Mouse (Mus musculus): Measurements from ENCODE around the gene Smco2. TPM values are rescaled to one million over a fixed set of nuclear protein-coding genes. Genes with fewer than 3 reads are reported as not detected.

Smco2 gene
- total RNA-seq (2021), result not detected
- long read RNA-seq, result 0 reads

DNA sequence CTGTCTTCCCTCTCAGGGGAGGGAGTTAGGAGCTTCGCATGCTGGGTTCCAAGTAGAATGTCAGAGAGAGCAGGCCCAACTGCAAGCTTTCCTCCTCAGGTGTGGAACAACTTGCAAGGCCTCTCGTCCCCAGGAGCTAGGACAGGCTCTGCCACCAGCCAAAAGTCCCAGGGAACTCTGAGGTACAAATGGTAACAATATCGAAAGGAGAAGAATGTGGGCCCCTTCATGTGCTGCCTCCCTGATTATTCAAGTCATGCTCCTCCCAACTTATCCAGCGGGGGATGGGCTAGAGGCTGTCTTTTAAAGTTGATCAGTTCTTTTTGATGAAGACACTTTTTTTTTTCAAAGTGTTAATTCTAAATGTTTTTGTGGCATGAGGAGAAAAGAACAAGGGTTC lies at the start of gene Smco2:
TSS of gene Smco2 (plus strand) at position 55 of the 400 bp plus-strand sequence.
- no peak for DNase-seq (ENCODE audit: low spot score in 2 of 2)

DNA sequence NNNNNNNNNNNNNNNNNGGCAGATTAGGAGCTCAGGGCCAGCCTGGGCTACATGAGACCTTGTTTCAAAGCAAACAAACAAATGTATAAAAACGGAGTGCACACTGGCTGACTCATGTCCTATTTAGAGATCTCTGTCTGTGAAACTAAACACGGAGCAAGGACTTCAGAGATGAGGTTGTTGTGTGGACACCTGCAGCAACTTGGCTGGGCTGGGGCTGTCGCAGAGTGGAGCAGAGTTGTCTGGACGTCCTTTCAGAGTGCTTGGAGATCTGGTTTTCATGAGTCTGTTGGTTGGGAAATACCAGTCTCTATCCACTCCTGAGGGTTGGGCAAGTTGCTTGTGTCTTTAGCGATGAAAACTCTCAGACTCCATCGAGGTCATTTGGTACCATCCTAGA lies 39.9 kb upstream of the Smco2 start:
- no peak for DNase-seq (ENCODE audit: low spot score in 2 of 2)

DNA sequence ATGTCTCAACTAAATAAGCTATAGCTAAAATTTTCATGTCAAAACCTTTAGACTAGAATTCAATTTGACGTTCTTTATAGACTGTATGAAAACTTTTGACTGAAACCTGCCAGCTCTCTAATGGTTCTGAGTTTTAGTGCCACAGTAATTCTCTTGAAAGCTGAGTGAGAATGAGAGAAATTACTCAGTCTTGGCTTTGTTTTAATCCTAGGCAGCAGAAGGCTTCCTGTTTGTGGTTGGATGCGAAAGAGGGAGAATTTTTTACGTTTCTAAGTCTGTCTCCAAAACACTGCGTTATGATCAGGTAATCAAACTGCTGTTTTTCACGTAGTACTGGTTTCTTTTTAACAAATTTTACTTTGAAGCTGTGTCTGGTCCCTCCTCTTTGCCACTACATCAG lies 36.9 kb upstream of the Smco2 start:
- DNase-seq (ENCODE audit: low spot score in 2 of 2), result no peak

DNA sequence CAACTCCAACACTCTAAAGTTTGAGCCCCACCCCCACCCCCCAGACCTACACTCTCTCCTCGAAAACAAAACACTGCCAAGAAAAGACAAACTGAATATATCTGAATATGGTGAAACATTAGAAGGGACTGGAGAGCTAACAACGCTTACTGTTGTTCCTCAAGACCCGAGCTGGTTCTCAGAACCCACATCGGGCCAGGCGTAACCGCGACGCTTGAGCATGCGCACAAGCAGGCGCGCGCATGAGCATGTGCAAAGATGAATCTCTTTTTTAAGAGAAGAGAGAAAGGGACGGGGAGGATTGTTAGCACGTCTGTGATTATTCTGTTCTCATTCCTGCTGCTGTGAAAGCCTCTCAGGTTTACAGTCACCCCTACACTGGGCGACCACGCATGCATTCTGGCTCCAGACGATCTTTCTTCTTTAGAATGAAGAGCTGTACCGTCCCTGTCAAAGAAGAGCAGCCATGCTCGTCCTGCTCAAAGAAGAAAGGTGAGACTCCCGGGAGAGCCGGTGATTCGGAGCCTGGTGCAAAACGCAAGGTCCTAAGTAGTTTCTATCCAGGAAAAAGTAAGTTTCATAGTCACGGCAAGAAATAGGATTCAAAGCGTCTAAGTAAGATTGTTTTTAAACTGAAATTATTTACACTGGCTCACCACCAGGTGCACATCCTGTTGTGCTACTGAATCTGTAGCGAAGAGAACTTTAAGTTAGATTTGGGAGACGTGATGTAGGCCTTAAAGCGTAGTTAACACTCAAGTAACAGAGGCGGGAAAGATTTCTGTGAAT lies 29.5 kb upstream of the Smco2 start:
- DNase-seq (ENCODE audit: low spot score in 2 of 2), result no peak

DNA sequence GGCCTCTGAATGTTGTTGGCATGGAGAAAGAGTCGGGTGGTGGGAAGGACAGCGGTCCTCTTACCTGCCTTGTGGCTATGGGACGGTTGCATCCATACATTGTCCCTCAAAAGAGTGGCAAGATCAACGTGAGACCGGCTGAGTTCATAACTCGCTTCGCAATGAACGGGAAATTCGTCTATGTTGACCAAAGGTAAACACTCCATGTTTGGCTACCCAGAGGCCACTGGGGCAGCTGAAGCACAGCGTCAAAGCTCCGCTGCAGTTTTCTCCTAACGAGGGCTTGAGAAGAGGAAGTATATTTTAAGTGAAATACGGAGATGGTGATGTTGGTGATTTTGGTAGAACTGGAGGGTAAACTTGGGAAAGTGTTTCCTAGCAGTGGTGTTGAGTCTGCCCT lies 27.9 kb upstream of the Smco2 start:
- DNase-seq (ENCODE audit: low spot score in 2 of 2), result no peak

DNA sequence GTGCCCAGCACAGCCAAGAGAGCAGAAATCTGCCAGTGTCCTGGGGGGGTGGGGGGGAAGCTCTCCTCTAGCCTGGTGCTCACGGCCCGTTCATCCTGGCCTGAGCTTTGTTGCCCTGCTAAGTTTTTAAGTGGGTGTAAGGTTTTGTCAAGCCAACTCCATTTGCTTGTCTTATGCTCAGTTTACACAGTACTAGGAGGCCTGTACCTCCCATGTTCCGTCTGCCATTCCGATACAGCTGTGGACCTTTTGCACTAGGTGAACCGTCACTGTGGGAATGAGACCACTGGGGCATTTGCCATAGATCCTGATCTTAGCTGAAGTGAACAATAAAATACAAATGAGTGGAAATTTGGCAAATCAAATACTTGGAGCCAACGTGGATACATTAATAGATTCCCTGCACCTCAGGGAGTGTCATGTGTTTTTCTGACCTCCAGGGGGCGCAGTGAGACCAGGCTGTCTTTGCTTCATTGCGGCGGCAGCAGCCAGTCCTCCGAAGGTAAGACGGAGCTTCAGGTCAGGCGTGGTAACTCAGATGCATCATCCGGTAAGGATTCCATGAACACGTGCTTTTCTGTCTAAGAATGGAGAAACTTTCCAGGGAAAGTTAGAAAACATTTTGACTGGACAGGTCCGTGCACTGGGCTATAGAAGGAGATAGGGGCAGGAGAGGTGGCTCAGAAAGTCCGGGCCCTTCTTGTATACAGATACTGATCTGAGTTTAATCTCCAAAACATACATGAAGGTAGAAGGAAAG lies 25.0 kb upstream of the Smco2 start:
- DNase-seq (ENCODE audit: low spot score in 2 of 2), result peak; percentile 28 to 75

DNA sequence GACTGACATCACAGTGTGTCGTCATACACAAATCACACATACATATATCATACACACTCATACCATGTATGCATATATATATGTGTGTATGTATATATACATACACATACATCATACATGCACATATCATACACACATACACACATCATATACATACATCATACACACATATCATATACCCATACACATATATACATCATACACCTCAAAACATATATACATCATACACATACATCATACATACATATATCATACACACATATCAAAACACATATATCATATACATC lies 24.5 kb upstream of the Smco2 start:
- DNase-seq (ENCODE audit: low spot score in 2 of 2), result no peak

DNA sequence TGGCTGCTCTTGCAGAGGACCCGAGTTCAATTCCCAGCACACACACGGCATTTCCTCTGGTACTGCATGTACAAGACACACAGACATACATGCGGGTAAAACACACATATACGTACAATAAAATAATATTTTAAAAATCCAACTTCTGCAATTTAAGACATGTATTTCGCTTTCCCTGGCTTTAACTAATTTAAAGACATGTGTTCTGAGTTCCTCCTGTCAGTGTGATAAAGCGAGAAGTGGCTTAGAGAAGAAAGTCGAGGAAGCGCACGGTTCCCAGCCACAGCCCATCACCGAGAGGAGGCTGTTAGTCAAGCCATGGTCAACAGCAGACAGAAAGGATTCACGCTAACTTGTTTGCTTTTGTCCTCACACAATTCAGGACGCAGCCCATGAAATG lies 18.6 kb upstream of the Smco2 start:
- DNase-seq (ENCODE audit: low spot score in 2 of 2), result no peak

DNA sequence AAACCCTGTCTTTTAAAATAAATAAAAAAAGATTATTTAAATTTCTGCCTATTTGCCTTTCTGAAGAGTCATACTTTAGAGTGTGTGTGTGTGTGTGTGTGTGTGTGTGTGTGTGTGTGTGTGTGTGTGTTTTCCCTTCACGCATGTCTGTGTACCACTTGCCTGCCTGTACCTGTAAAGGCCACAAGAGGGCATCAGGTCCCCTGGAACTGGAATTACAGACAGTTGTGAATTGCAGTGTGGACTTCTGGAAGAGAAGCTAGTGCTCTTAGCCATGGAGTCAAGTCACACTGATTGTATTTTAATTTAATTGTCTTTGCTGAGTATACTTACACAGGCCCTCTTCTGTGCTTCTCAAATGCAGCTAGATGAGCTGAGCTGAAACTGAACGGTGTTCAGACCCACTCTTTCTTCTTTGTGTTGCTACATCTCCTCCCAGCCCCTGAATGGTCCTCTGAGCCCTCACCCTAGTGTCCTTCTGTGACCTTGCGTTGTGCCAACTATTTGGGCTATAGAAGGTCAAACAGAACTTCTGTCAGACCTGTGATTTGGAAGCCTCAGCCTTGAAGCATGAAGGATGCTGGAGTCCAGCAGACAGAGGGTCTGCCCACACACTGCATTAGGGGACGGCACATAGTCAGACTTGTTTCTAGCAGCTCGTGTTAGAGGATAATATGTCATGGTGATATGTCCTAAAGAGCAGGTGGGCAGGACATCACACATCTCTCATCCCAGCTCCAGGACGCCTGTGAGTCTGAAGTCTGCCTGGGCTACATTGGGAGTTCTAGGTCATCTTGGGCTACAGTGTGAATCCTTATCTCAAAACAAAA lies 16.2 kb upstream of the Smco2 start:
- DNase-seq (ENCODE audit: low spot score in 2 of 2), result peak in 1 of 2 experiments; percentile 73

DNA sequence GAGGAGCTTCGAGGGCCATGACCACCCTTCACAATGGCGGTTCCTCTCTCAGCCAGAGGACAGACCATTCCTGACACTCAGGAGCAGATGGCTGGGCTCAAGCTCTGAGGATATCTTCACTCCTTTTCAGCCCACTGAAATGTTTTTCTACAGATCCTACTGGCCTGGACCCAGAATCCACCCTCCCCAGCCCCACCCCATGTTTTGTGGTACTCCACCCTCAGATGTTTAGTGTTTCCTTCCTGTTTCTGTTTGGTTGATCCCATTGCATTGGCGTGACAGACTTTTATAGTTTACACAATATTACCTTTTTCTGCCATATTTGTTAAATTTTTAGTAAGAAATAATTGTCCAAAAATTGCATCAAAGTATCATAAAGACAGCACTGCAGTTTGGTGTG lies 15.6 kb upstream of the Smco2 start:
- DNase-seq (ENCODE audit: low spot score in 2 of 2), result no peak

DNA sequence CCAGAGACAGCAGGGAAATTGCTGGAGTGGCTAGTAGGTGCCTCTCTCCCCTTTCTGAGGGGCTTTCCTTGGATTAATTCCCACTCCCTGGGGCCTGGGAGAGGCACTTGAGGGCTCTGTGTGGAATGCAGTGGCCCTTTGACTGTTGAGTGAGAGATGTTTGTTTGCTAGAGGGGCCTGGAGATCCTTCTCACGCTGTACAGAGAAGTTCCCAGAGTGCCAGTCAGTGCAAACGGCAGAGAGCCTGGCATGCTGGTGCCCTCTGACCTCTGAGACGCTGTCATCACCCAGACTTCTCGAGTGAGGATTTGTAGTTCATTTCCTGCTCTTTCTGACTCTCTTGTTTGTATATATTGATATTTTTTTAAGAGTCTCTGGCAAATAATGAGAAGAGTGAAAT lies 14.1 kb upstream of the Smco2 start:
- no peak for DNase-seq (ENCODE audit: low spot score in 2 of 2)

DNA sequence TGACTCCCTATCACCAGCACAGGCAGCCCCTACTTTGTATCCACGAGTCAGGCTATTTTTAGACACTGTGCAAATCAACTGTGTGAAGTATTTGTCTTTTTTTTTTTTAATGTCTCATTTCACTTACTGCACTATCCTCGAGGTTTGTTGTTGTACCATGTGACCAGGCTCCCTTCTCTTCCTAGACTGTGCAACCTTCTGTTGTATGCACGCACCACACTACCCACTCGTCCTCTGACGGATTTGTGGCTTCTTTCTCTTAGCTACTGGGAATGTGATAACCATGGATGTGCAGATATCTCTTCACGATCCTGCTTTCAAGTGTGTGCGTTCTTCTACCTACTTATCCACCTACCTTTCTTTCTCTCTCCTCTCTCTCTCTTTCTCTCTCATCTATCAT lies 12.6 kb upstream of the Smco2 start:
- no peak for DNase-seq (ENCODE audit: low spot score in 2 of 2)

DNA sequence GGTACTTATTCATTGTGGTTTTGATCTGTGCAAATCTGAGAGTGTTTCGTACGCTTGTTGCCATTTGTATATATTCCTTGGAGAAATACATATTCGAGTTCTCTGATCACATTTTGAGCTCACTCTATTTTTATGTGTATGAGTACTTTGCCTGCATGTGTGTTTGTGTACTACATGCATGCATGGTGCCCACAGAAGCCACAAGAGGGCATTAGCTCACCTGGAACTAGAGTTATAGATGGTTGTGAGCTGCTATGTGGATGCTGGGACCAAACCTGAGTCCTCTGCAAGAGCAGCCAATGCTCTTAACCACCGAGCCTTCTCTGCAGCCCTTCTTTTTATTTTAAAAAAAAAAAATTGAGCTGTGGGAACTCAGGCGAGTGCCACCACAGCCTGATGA lies 11.5 kb upstream of the Smco2 start:
- no peak for DNase-seq (ENCODE audit: low spot score in 2 of 2)

DNA sequence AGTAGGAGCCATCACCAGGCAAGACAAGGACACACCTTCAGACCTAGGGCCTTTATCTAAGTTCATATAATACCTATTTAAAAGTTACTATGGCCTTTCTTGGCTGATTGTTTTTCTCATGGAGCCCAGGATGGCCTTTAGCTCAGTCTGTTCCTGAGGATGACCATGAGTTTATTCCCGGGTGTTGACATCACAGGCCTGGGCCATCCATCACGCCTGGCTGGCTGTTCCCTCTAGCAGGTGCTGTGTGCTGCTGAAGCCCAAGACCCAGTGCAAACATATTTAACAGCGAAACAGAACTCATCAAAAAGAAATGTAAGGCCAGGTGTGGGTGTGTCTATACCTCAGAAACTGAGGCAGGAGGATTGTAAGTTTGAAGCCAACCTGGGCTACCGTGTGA lies 11.0 kb upstream of the Smco2 start:
- no peak for DNase-seq (ENCODE audit: low spot score in 2 of 2)

DNA sequence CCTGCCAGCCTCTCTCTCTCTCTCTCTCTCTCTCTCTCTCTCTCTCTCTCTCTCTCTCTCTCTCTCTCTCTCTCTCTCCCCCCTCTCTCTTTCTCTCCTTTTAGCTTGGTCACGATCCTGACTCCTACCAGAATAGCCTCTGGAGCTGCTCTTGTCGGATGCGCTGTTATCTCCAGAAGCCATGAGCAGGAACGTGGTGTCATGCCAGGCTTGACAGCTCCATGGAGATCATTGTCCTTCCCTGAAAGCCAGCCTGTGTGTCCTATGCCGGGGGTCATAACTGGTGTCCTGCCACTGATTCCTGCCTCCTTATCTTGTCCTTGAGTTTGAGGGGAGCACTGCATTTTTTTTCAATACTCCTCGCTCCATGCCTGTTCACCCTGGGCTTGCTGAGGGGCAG lies 5.0 kb upstream of the Smco2 start:
- no peak for DNase-seq (ENCODE audit: low spot score in 2 of 2)

DNA sequence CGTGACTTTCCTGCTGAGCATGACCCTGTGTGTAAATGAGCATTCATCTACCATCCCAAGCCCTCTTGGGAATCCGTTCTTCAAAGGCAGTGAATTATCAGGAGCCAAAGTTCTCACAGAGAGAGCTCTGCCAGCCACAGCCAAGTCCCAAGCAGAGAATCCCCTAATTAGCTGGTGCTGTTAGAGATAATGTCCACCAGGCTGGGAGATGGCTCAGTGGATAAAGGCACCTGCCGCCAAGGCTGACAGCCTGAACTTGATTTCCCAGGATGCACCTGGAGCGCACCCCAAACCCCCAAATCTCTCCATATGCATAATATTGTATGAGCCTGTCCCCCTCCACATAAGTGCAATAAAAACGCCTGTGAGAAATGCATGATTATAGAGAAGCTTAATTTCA lies 4.6 kb upstream of the Smco2 start:
- DNase-seq (ENCODE audit: low spot score in 2 of 2), result no peak

DNA sequence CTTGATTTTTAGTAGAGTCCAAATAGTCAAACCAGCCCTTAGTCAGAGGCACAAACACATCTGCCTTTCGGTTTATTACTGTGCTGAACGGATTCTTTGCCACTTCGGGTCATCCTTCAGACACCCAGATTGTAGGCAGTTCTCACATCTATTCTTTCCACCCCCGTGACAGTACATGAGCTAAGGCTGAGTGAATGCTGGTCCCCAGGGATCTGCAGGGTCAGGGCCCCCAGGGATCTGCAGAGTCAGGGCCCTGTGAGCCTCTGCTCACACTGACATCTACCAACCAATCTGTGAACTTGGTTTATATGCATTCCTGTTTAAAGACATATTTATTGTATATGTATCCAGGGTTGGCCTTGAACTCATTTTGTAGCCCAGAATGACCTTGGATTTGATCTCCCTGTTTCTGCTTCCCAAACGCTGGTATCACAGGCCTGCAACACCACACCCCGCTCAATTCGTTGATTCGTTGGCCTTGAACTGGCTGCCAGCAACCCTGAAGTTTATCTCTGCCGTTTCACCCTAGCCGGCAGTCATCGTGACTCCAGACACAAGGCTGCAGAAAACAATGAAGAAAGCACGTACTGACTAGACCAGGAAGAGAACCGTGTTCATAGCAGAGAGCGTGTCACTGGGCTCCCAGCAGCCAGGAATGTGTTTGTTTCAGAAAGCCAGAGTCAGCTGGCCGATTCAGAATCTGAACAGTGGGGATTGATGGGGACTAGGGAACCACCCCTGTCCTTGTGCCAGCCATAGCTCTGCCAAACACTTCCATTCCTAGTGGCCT lies 3.7 kb upstream of the Smco2 start:
- no peak for DNase-seq (ENCODE audit: low spot score in 2 of 2)

DNA sequence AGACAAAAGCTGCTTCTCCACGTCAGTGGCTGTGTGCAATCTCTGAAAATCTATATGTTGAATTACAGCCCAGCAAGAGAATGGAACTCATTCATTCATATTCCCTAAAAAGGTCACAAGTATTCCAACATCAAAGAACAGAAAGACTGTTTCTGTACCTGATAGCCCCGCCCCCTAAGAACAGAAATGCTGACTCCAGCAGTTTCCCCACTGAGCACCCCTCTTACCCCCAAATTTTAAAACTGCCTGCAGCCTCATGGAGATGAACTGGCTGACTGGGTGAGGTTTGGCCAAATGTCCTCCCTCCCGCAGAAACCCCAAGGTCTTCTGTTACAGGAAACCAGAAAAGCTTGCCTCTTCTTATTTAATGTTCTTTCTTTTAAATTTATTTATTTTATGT lies 2.5 kb upstream of the Smco2 start:
- no peak for DNase-seq (ENCODE audit: low spot score in 2 of 2)

DNA sequence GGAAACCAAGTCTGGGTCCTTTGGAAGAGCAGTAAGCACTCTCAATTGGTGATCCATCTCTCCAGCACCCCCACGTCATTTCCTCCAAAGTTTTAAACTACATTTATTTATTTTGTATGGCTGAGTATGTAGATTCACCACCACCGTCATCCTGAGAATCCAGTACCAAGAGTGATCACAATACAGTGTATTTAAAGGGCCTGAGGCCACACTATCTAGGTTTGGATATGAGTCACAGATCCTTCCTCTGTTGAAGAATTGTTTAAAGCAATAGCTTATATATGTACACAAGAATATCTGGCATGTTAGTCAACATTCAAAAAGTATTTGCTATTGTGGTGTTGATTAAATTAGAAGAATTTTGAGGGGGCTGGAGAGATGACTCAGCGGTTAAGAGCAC lies 1.6 kb upstream of the Smco2 start:
- DNase-seq (ENCODE audit: low spot score in 2 of 2), result no peak

DNA sequence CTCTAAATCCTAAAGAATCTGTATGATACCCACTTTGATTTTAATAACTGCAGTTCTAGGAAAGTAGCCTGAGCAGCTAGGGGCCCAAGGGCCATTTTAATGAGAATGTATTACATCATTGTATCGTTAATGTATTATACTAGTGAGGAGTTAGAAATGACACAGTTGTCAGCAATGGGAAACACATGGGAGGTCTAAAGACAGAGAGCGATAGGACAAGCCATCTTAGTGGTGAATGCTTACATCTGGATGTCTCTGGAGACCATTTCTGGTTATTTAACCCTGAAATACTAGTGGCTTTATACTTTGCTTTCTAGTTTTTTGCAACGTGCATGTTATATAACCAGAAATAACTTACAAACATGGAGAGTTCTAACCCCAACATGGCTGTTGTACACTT lies 2.0 kb downstream of the Smco2 start:
- DNase-seq (ENCODE audit: low spot score in 2 of 2), result no peak

DNA sequence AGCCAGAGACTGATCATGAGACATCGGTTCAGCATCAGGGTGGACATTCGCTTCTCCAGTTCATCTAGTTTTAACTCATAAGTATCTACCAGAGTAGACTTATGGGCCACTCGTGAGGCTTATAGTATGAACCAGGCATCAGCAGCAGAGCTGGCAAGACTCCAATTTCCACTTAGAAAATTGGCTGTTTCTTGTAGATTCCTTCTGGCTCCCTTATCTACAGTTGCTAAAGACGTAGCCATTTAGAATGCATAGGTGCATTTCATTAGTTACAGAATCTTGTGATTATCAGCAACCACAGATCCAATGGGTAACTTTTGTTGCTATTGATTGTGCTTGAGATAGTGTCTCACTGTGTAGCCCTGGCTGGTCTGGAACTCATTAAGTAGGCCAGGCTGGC lies 2.8 kb downstream of the Smco2 start:
- DNase-seq (ENCODE audit: low spot score in 2 of 2), result no peak

Data from layer of hippocampus, adult 18-20 months (tissue).